Mouse (Mus musculus) left cerebral cortex, postnatal 4 days (tissue): ENCODE measurements around the gene Reep3. TPM values are rescaled to one million over a fixed set of nuclear protein-coding genes. Genes with fewer than 3 reads are reported as not detected.

Source experiments
- DNase-seq: peaks from one replicate; pipeline ENCODE4 v3.0.0-alpha.2; 2022
- intact Hi-C: fragments of 180-260 bp; cut with DNase I; formaldehyde crosslinking; loops from one replicate; pipeline ENCODE4 v1.15.1; 2025
- total RNA-seq, 2 experiments: library from RNA; stranded (reverse); gene quantifications; 2 replicates each; pipeline ENCODE4 v1.2.3; 2021

Gene Reep3
- total RNA-seq, 2 experiments from 2014 or later: 24.4 to 27.9 TPM

GRCm38 (mm10) chr10:67055867-67056856, 40.6 kb downstream of the Reep3 start:
- no peak for DNase-seq
- intact Hi-C loops: no loop called here

DNA sequence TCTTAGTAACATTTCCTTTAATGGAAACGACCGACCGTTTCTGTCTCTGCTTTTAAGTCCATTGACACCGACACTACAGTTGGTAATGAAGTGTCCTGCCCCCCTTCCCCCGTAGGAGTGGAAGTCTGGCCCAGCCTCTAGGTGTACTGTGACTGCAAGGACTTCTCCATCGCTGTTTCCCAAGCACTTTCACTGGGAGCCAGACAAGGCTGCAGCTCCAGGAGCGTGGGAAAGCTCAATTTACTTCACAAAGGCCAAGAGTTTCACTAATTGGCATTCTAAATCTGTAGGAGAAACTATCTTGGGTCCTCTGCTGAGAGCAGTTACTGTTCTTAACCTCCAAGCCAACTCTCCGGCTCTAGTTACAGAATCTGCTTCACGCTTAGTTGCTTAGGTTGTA, 43.3 kb downstream of the Reep3 start:
- intact Hi-C loops: no loop called here
- no peak for DNase-seq

DNA sequence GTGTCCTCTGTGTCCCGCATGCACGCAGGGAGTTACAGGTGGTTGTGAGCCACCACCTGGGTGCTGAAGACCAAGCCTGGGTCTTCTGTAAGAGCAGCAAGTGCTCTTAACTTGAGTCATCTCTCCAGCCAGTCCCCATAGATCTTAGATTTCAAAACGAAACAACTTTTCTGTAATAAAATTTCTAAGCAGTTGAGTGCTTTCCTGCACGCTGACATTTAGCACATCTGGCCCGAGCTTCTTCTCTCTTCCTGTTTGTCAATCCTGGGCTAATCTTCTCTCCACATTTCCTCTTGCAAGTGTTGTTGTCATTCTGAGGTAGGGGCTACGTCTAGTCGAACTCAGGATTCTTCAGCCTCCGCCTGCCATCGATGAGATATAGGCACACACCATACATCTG, 44.3 kb downstream of the Reep3 start:
- intact Hi-C loops: no loop called here

GRCm38 (mm10) chr10:67051466-67051865, 45.3 kb downstream of the Reep3 start:
- intact Hi-C loops: no loop called here
- DNase-seq: no peak

More for the DNA sequence above, 44.3 kb downstream of the Reep3 start:
- no peak for DNase-seq

- no peak for DNase-seq
- intact Hi-C loops: no loop called here
Measured at GRCm38 (mm10) chr10:67050766-67051165, 46.0 kb downstream of the Reep3 start.

- DNase-seq: no peak
- intact Hi-C loops: no loop called here
Measured at GRCm38 (mm10) chr10:67049621-67050020, 47.1 kb downstream of the Reep3 start.

- DNase-seq: no peak
- intact Hi-C loops: no loop called here
Measured at GRCm38 (mm10) chr10:67048871-67049615, 47.7 kb downstream of the Reep3 start.

DNA sequence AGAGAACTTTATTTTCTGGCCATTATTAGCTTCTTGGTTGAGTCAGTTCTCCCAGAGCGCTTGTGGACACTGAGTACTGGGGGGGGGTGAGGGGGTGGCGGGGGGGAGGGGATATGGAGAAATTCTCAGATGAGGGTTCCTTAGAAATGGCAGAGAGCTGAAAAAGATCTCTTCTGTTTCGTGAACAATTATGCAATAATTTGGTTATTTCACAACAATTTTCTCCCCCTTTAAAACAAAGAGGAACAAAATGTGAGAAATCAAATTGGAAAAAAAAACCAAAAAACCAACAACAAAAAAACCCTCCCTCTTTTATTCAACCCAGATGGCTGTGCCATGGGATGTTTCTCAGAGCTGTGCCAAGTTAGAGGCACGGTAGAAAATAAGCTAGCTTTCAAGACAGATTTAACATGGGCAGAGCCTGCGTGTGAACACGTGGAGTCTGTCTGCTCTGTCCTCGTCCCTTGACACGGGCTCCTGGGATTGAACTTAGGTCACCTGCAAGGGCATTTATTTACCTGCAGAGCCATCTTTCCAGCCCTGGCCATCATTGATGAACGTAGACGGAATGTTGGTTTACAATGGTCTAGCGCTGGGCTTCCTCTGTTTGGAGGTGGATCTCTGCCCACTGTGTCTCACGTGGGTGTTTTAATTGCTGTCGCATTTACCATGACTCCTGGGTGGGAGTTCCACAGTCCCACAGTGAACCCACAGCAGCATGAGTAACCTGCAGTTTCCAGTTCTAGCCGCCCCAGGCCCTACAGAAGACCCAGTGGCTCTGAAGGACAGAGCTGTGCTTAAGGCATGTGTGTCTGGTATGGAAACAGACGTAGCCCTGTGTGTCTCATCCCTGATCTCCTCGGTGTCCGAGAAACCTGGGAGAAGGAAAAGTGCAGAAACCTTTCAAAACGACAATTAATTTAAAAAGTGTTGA, 48.8 kb downstream of the Reep3 start:
- intact Hi-C loops: no loop called here

GRCm38 (mm10) chr10:67045192-67045899, 51.4 kb downstream of the Reep3 start:
- intact Hi-C loops: no loop called here
- no peak for DNase-seq

More for the DNA sequence above, 48.8 kb downstream of the Reep3 start:
- no peak for DNase-seq

DNA sequence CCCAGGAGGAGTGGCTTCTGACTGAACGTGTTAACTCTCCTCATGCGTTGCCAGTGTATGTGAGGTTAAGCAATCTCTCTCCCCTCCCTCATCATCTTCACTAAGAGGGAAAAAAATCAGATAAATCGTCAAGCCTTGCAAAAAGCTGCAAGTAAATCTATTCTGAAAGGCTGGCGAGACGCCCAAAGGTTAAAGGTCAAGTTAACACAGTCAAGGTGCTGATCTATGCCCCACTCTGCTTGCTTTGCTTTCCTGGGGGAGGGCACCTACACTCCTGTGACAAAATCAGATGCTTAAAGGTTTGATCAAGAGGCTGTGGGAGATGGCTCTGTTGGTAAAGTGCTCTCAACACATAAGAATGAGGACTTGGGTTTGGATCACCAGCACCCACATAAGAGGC, 52.4 kb downstream of the Reep3 start:
- no peak for DNase-seq
- intact Hi-C loops: no loop called here

GRCm38 (mm10) chr10:67043236-67043635, 53.5 kb downstream of the Reep3 start:
- intact Hi-C loops: no loop called here
- DNase-seq: no peak

DNA sequence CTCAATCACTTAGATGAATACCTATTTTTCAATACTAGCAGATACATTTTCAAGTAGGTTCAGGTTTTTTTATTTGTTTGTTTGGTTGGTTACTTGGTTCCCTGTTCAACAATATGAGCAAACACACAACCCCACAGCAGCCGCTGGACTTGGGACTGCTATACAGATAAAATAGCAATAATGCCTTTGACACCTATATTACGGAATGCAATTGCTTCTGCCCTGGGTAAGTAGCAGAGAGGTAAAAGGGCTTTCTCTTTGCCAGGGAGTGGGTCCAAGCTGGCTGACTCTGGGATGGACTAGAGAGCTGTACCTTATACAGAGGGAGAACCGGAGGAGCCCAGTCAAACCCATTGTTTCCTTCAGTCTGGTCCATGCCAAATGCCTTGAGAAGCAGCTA, 56.3 kb downstream of the Reep3 start:
- no peak for DNase-seq
- intact Hi-C loops: no loop called here

GRCm38 (mm10) chr10:67039001-67039400, 57.7 kb downstream of the Reep3 start:
- DNase-seq: no peak
- intact Hi-C loops: no loop called here

GRCm38 (mm10) chr10:67036542-67036941, 60.2 kb downstream of the Reep3 start:
- no peak for DNase-seq
- intact Hi-C loops: no loop called here

DNA sequence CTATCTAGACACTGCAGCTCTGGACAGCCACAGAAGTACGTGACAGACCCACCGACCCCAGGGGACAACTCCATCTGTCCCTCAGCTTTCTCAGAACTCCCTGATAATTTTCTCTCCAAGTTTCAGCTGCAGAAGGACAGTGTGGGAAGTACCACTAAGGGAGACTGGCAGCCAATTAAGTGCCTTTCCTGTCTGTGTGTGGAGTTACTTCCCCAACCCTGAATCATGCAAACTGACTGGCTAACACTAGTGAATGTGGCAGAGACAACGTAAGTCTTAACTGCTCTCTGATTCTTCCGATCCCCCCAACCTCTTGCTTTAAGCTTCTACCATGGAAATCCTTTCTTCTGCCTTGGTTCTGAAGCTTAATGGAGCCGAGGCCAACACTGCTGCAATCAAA, 60.6 kb downstream of the Reep3 start:
- DNase-seq: no peak
- intact Hi-C loops: no loop called here

DNA sequence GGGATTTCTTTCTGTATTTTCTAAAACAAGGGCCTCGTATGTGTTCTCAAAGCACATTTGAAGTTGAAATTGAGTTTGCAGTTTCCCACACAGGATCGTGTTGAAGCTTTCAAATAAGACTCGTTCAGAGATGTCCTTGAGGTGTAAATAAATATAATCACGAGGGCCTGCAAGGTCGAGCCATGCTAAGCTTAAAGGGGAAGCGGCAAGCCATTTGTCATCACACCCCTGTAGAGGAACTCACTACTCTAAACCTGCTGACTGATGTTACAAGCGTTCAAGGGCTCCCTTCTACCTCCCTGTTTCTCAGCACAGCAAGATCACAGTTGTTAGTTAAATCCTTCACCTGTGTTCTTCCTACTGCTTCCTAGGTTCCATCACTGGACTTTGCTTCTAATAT, 65.6 kb downstream of the Reep3 start:
- intact Hi-C loops: no loop called here
- no peak for DNase-seq

DNA sequence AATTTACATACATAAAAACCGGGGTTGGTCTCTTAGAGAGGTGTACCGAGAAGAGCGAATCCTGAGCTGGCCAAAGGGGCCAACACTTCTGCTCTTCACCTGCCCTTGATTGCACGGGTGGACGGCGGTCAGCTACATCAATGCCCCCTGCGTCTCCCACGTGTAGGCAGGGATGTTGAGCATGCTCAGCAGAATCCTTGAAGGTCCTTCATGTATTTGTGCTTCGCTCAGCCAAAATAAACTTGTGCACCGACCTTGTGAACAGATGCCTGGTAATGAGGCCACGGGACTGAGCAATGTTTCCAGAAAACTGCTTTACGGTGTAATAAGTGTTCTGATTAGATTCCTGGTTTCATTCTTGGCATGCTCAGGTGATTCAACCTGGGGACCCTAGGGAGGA, 67.4 kb downstream of the Reep3 start:
- intact Hi-C loops: no loop called here
- no peak for DNase-seq

DNA sequence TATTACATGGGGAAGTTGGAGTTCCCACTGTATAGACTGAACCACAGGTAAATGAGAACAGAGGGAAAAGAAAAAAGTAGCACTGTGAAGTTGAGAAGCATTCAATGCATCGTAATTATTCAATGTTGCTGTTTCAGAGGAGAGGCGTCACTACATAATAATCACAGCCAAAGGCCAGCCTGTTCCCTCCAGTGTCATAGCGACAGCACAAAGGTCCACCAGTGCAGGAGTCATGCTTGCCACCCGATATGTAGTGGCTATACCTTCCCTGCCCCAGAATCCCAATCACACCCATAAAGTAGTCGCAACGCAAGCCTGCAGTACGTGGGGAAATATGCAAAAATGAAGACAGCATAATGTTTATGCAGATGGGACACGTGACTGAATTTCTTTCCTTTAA, 70.4 kb downstream of the Reep3 start:
- DNase-seq: no peak
- intact Hi-C loops: no loop called here

DNA sequence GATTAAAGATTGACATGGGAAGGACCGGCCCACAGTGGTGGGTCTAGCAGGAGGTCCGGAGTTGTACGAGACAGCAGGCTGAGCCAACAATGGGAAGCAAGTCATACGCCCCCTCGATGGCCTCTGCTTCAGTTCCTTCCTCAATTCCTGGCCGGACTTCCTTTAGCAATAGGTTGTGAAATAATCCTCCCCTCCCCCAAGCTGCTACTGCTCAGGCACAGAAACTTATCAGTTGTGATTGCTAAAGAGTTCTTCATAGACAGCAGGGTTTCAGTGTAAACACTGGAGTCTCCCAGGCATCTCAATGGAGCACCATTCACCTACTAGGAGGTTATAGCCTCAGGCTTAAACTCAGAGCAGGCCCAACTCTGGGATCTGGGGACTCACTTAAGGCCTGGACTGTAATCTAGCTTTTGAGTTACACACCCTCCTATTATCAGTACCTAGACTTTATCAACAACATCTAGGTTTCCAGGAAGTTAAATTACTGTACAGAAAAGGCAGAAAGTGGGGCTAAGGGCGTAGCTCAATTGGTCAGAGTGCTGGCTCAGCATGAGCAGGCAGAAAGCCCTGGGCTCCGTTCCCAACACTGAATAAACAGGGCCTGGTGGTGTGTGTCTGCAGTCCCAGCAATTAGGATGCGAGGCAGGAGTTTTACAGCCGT, 71.0 kb downstream of the Reep3 start:
- DNase-seq: peak; percentile 76
- intact Hi-C loops: no loop called here

DNA sequence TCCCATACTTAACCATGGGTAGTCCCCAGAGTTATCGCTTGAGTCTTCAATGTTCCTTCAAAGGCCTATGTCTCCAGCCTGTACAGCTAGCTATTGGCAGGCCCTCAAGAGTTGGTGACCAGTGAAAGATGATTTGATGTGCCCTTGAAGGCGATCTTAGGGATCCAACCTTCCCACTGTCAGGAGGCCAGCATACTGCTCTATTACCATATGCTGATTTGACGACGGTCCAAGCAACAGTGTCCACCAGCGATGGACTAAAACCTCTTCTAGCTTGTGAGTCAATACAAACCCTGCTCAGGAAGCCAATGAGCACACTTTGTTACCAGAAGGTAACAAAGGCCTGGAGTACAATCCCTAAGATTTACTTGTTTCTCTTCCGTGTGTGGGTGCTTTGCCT, 72.4 kb downstream of the Reep3 start:
- intact Hi-C loops: no loop called here
- DNase-seq: no peak
